Mouse (Mus musculus) lung, embryonic 16.5 days (tissue): ENCODE results near the gene Fry. TPM values are rescaled to one million over a fixed set of nuclear protein-coding genes. Genes with fewer than 3 reads are reported as not detected.

Experiments
- ATAC-seq: fragments of 200-750 bp; cut with Nextera tagmentation; 2 replicates; pipeline ENCODE4 v1.8.0; 2017; ENCODE audit warnings: low read depth, mild to moderate bottlenecking, moderate library complexity
- H3K27ac ChIP-seq: fragments of 300-500 bp; sonication (generic); 2 replicates; pipeline ENCODE4 v1.5.1; 2014; ENCODE audit warnings: mild to moderate bottlenecking, control low read depth, low read length
- H3K27me3 ChIP-seq: fragments of 300-500 bp; sonication (generic); 2 replicates; pipeline ENCODE4 v1.6.1; 2014; ENCODE audit warnings: low read depth, low read length, mixed read lengths; ENCODE audit not compliant: control insufficient read depth, insufficient read depth
- H3K36me3 ChIP-seq: fragments of 300-500 bp; sonication (generic); 2 replicates; pipeline ENCODE4 v1.6.1; 2014; ENCODE audit warnings: low read length; ENCODE audit not compliant: control insufficient read depth, insufficient read depth
- H3K4me1 ChIP-seq: fragments of 300-500 bp; sonication (generic); replicated peaks from 2 replicates; pipeline ENCODE4 v1.6.1; 2014; ENCODE audit warnings: low read length, mixed read lengths; ENCODE audit not compliant: control insufficient read depth, insufficient read depth
- H3K4me2 ChIP-seq: fragments of 300-500 bp; sonication (generic); 2 replicates; pipeline ENCODE4 v1.6.1; 2014; ENCODE audit warnings: low read depth, low read length, control low read depth
- H3K4me3 ChIP-seq: fragments of 300-500 bp; sonication (generic); 2 replicates; pipeline ENCODE4 v1.5.1; 2014; ENCODE audit warnings: mild to moderate bottlenecking, low read length, control low read depth
- H3K9ac ChIP-seq: fragments of 300-500 bp; sonication (generic); 2 replicates; pipeline ENCODE4 v1.6.1; 2014; ENCODE audit warnings: low read length, control low read depth
- H3K9me3 ChIP-seq: fragments of 300-500 bp; sonication (generic); 2 replicates; pipeline ENCODE4 v1.6.1; 2016; ENCODE audit warnings: low read length; ENCODE audit not compliant: control insufficient read depth
- WGBS: fragments of 180-500 bp; shearing (Covaris S2); extraction: QIAGEN DNeasy Blood & Tissue Kit; methylation state at CpG from one replicate; pipeline ENCODE4 v1.1.7; 2014; 5-methylcytosine and 5-hydroxymethylcytosine counted together
- polyA plus RNA-seq: library from polyadenylated mRNA; unstranded; fragments of >200 nt; fragmentation: Nextera tagmentation; extraction: Ambion mirVana; gene quantifications from 2 replicates; pipeline ENCODE4 v1.2.1, GENCODE M21; 2015

Fry gene
- polyA plus RNA-seq, 1 experiment from 2014 or later = 8.9 TPM

DNA sequence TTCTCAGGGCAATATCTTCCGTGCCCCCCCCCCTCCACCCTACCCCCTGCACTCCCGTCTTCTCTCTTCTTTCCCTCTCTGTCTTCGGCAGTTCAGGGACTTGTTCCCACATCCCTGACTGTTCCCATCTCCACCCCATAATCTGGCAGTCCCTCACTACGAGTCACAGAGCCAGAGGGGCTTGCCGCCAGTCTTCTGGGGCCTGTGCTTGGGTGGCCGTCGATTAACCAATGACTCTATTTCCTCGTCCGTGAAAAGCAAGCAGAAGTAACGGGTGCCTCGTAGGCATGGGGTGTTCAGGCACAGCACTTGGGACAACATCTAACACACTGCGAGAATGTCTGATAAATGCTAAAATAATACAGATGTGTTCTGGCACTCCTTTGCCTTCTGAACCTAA, 144.7 kb downstream of the Fry start:
- Histone ChIP-seq H3K27me3 (no peaks in the 10 kb centered on the region), H3K4me1 (peaks cover 11% of the 10 kb centered on the region; the same call in 1 of the 2 replicates), H3K9me3 (peaks cover under 1% of the 10 kb centered on the region; the same call in 1 of the 2 replicates), H3K4me2 (no peak overlapping the region), H3K9ac (no peak overlapping the region), H3K36me3 (no peaks in the 10 kb centered on the region), H3K4me3 (no peak overlapping the region), H3K27ac (no peak overlapping the region)
- WGBS = 69% methylated on average over 12 of the region's 12 CpGs
- no peak for ATAC-seq

DNA sequence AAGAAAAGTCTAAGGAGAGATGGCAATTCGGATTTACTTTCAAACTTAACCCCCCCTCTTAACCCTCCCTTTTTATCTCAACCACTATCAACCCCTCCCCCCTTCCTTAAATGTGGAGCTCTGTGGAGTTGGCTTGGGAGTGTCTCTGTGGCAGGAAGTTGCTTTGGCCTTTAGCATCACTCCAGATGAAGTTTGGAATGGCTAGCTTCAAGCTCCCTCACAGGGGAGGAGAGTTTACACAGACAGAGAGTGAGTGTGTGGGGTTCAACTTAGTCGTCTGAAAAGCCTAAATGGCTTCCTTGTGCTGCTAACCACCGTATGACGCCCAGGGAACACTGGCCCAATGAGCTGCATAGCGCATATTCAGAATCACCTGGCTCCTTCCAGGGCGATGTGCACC, 145.2 kb downstream of the Fry start:
- no peaks in the 10 kb centered on the region for H3K36me3 ChIP-seq
- H3K4me1 ChIP-seq = peaks cover 10% of the 10 kb centered on the region; the same call in 1 of the 2 replicates
- no peak overlapping the region for H3K4me3 ChIP-seq
- ATAC-seq = no peak
- WGBS = 68% methylated on average over 6 of the region's 6 CpGs
- H3K4me2 ChIP-seq = no peak overlapping the region
- H3K9me3 ChIP-seq = peaks cover 3% of the 10 kb centered on the region; the same call in 1 of the 2 replicates
- H3K27ac ChIP-seq = no peak overlapping the region
- H3K9ac ChIP-seq = no peak overlapping the region
- no peaks in the 10 kb centered on the region for H3K27me3 ChIP-seq

DNA sequence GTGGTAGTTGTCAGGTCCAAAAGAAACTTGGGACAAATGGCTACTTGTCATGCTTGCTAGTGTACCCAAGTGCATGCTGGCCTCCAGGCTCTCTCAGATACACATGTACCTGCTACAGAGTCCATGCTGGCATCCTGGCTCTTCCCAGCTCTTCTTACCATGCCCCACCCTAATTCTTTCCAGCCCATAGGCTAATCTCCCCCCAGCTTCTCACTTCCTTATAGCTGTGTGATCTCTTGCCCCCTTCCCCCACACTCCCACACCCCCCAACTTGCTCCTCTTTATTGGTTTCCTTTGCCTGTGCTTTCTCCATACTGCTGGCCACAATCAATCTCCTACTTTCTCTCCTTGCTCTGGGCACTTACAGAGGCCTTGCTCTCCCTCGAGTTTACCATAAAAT, 146.6 kb downstream of the Fry start:
- Histone ChIP-seq H3K27me3 (no peaks in the 10 kb centered on the region), H3K4me1 (peaks cover under 1% of the 10 kb centered on the region; the same call in 1 of the 2 replicates), H3K9me3 (peaks cover 3% of the 10 kb centered on the region; the same call in 1 of the 2 replicates), H3K36me3 (no peaks in the 10 kb centered on the region), H3K27ac (no peak overlapping the region), H3K4me3 (no peak overlapping the region), H3K9ac (no peak overlapping the region), H3K4me2 (no peak overlapping the region)
- 47% methylated on average over 1 of the region's 1 CpGs for WGBS
- ATAC-seq = no peak

DNA sequence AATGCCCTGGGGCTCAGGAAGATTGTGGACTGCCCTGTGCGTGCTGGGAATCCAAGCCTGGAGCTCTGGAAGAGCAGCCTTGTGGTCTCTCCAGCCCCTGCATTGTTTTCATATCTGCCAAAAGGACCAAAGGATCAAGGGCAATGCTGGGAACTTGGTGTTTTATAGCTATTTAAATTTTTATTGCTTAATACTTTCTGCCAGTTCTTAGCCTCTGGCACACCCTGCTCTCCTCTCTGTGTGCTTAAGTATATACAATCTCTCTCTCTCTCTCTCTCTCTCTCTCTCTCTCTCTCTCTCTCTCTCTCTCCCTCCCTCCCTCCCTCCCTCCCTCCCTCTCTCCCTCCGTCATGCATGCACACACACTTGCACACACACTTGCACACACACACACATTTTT, 147.5 kb downstream of the Fry start:
- H3K36me3 ChIP-seq = no peaks in the 10 kb centered on the region
- peaks cover 3% of the 10 kb centered on the region; the same call in 1 of the 2 replicates for H3K9me3 ChIP-seq
- H3K4me3 ChIP-seq = no peak overlapping the region
- no peak for ATAC-seq
- WGBS = 70% methylated on average over 2 of the region's 2 CpGs
- no peak overlapping the region for H3K4me2 ChIP-seq
- H3K9ac ChIP-seq = no peak overlapping the region
- no peaks in the 10 kb centered on the region; the same call in 1 of the 2 replicates for H3K4me1 ChIP-seq
- no peak overlapping the region for H3K27ac ChIP-seq
- no peaks in the 10 kb centered on the region for H3K27me3 ChIP-seq

DNA sequence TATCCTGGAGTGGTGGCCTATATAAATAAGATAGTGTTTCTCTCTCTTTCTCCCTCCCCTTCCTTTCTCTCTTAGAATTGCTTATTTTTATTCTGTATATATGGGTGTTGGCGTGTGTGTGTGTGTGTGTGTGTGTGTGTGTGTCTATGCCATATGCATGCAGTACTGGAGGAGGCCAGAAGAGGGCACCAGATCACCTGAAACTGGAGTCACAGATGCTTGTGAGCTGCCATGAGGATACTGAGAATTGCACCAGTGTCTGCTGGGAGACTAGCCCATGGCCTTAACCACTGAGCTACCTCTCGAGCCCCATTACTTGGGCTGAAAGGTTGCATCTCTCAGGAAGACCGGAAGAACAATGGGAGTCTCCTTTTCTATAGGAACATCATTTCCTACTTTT, 149.8 kb downstream of the Fry start:
- H3K27ac ChIP-seq = no peak overlapping the region
- 94% methylated on average over 3 of the region's 3 CpGs for WGBS
- no peak overlapping the region for H3K9ac ChIP-seq
- no peaks in the 10 kb centered on the region for H3K27me3 ChIP-seq
- H3K4me3 ChIP-seq = no peak overlapping the region
- H3K36me3 ChIP-seq = no peaks in the 10 kb centered on the region
- H3K9me3 ChIP-seq = peaks cover 3% of the 10 kb centered on the region; the same call in 1 of the 2 replicates
- H3K4me2 ChIP-seq = no peak overlapping the region
- ATAC-seq = no peak
- H3K4me1 ChIP-seq = no peaks in the 10 kb centered on the region; the same call in 1 of the 2 replicates

DNA sequence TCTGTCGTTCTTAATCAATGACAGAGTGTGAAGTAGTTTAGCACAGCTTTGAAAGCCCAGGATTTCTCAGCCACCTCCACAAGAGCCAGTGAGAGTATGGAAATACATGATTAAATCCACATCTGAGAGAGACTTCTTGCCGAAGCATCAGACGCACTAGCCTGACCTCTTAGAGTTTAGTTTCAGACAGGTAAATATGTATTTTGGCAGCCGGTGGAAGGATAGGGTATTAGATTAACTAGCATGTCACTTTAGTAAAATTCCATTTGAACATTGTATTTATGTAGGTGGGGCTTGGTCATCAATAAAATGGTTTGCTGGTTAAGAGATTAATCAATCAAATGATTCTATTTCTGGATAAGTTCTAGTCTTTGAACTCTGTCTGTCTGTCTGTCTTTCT, 152.0 kb downstream of the Fry start:
- ATAC-seq = no peak
- Histone ChIP-seq H3K9ac (no peak overlapping the region), H3K4me1 (no peaks in the 10 kb centered on the region; the same call in 1 of the 2 replicates), H3K4me2 (no peak overlapping the region), H3K9me3 (peaks cover 3% of the 10 kb centered on the region; the same call in 1 of the 2 replicates), H3K27ac (no peak overlapping the region), H3K27me3 (no peaks in the 10 kb centered on the region), H3K4me3 (no peak overlapping the region), H3K36me3 (no peaks in the 10 kb centered on the region)
- WGBS = 33% methylated on average over 4 of the region's 4 CpGs

DNA sequence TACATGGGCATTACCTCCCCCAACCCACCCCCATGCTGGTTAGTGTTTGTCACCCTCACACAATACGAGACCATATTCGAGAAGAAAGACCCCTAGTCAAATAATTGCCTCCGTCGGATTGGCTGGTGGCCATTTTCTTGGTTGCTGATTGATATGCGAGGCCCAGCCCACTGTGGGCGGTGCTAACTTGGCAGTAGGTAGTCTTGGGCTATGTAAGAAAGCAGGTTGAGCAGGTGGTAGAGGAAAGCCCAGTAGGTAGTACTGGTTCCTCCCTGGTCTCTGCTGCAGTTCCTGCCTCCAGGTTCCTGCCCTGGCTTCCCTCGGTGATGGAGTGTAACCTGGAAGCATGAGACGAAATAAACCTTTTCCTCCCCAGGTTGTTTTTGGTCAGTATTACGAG, 153.7 kb downstream of the Fry start:
- Histone ChIP-seq H3K9me3 (peaks cover 3% of the 10 kb centered on the region), H3K9ac (no peak overlapping the region), H3K4me3 (no peak overlapping the region), H3K36me3 (no peaks in the 10 kb centered on the region), H3K4me1 (no peaks in the 10 kb centered on the region; the same call in 1 of the 2 replicates), H3K27me3 (no peaks in the 10 kb centered on the region), H3K4me2 (no peak overlapping the region), H3K27ac (no peak overlapping the region)
- no peak for ATAC-seq
- 88% methylated on average over 9 of the region's 9 CpGs for WGBS

DNA sequence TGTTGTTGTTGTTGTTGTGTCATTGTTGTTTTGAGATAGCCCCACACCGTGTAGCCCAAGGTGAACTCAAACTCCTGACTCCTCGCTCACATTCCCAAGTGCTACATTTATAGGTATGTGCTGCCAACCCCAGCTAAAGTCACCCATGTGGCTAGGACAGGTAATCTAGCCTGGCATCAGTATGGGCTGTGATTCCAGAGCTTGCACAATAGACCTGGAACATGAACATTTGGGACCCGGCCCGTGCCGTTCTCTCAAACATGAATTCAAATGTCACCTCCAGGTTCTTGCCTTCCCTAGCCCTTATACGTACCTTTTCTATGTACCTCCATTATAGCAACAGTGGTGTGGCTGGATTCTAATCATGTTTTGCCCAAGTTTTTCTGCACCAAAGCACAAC, 156.9 kb downstream of the Fry start:
- ATAC-seq = no peak
- Histone ChIP-seq H3K9ac (no peak overlapping the region), H3K9me3 (no peaks in the 10 kb centered on the region; the same call in 1 of the 2 replicates), H3K4me3 (no peak overlapping the region), H3K27ac (no peak overlapping the region), H3K36me3 (no peaks in the 10 kb centered on the region), H3K4me2 (no peak overlapping the region), H3K4me1 (no peaks in the 10 kb centered on the region; the same call in 1 of the 2 replicates), H3K27me3 (no peaks in the 10 kb centered on the region)
- 83% methylated on average over 6 of the region's 6 CpGs for WGBS

DNA sequence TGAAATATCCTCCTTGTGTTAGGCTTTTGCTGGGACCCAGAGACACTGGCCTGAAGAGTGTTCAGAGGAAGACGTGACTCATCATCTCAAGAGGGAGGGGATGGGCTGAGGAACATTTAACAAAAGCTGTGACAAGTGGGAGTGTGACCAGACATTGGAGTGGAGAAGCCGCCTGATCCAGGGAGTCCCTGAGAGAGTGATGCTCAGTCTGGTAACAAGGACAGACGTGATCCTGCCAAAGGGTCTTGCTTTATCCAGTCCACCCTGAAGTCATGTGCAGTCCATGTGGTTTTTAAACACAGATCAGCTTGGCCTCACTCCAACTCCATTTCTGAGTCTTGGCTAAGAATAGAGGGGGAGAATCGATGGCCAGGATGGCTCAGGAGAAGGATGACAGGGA, 158.2 kb downstream of the Fry start:
- Histone ChIP-seq H3K9ac (no peak overlapping the region), H3K9me3 (peaks cover 3% of the 10 kb centered on the region), H3K36me3 (no peaks in the 10 kb centered on the region), H3K4me2 (no peak overlapping the region), H3K4me1 (no peaks in the 10 kb centered on the region), H3K4me3 (no peak overlapping the region), H3K27ac (no peak overlapping the region), H3K27me3 (no peaks in the 10 kb centered on the region)
- WGBS = 42% methylated on average over 4 of the region's 4 CpGs
- ATAC-seq = no peak

DNA sequence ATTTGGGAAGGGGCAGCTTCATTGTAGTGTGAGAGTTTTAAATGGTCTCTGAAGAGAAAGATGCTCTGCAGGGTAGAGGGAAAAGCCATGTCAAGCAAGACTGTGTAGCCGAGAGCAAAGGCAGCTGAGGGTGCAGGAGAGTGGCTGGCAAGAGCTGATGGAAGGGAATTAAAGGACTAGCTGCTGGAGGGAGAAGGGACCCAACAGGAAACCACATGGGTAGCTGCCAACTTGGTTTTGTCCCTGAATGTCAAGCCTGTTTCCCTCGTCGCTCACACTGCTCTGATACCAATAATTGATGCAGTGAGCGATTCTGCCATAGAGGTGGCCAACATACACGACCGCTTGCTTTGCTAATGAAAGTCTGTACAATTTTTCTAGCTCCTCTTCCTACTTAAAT, 160.9 kb downstream of the Fry start:
- Histone ChIP-seq H3K27me3 (no peaks in the 10 kb centered on the region), H3K36me3 (no peaks in the 10 kb centered on the region), H3K9me3 (peaks cover 3% of the 10 kb centered on the region), H3K4me1 (no peaks in the 10 kb centered on the region), H3K9ac (no peak overlapping the region), H3K27ac (no peak overlapping the region), H3K4me2 (no peak overlapping the region), H3K4me3 (no peak overlapping the region)
- ATAC-seq = no peak
- WGBS = 72% methylated on average over 6 of the region's 6 CpGs
